Mouse (Mus musculus) ZHBTc4 (cell line): ENCODE measurements around the gene Fam129a.
A peak's percentile ranks its signal among the peaks of the same experiment; 100 is the strongest.
"Not testable (repeated sequence)": the region's sequence is repeated elsewhere in the genome, so short reads cannot be mapped to it uniquely, and the experiment has no call there.

Experiments
- DNase-seq: peaks from one replicate; pipeline ENCODE4 v3.0.0-alpha.2; 2011; ENCODE audit warnings: low read depth, low spot score

Fam129a gene

GRCm38 (mm10) chr1:151728141-151728540 lies 157.2 kb downstream of the Fam129a start:
- DNase-seq = no peak

- DNase-seq = peak; percentile 44
Observed at GRCm38 (mm10) chr1:151737146-151737545, 166.2 kb downstream of the Fam129a start.

GRCm38 (mm10) chr1:151741199-151741621 lies 170.2 kb downstream of the Fam129a start:
- no peak for DNase-seq

- not testable (repeated sequence) for DNase-seq
Observed at GRCm38 (mm10) chr1:151749894-151750293, 178.9 kb downstream of the Fam129a start.

GRCm38 (mm10) chr1:151752946-151753345 lies 182.0 kb downstream of the Fam129a start:
- DNase-seq = no peak

- DNase-seq = no peak
Observed at GRCm38 (mm10) chr1:151753374-151753929, 182.5 kb downstream of the Fam129a start.

- DNase-seq = no peak
Observed at GRCm38 (mm10) chr1:151754028-151754489, 183.1 kb downstream of the Fam129a start.

GRCm38 (mm10) chr1:151754881-151755659 lies 184.1 kb downstream of the Fam129a start, which contains the start of gene Edem3:
Edem3 (plus strand) TSS chr1:151755371.
- DNase-seq = peak; percentile 99

- DNase-seq = peak; percentile 69
Observed at GRCm38 (mm10) chr1:151755660-151756424, 184.9 kb downstream of the Fam129a start.

- no peak for DNase-seq
Observed at GRCm38 (mm10) chr1:151756425-151756728, 185.4 kb downstream of the Fam129a start.

GRCm38 (mm10) chr1:151758301-151758700 lies 187.3 kb downstream of the Fam129a start:
- DNase-seq = no peak

GRCm38 (mm10) chr1:151758991-151759390 lies 188.0 kb downstream of the Fam129a start:
- DNase-seq = no peak

- no peak for DNase-seq
Observed at GRCm38 (mm10) chr1:151764236-151764635, 193.2 kb downstream of the Fam129a start.

GRCm38 (mm10) chr1:151766166-151766565 lies 195.2 kb downstream of the Fam129a start:
- no peak for DNase-seq

- DNase-seq = peak; percentile 49
Observed at GRCm38 (mm10) chr1:151766976-151767654, 196.1 kb downstream of the Fam129a start.

GRCm38 (mm10) chr1:151769200-151769913 lies 198.4 kb downstream of the Fam129a start:
- DNase-seq = no peak
